11 mouse cellular contexts compared by ENCODE assay signal in genomic region chr11:67861399-67861838, GRCm38 (mm10).
DNase-seq lines count a peak whose midpoint lies in the region; ATAC-seq and TF ChIP-seq lines count a peak whose summit lies in the region.
"Had no signal": no experiment of that assay in that cellular context is flagged by ENCODE, and none has a peak within 500 bp of the region (broad histone marks: within the 10 kb centered on the region; RNA-seq: fewer than 3 reads in every experiment).

No protein-coding gene starts in this region.

- H3K4me3 ChIP-seq in midbrain, embryonic 10.5 days: no peak overlapping the region
- no peak overlapping the region for H3K4me3 ChIP-seq in midbrain, postnatal 0 days (ENCODE audit: low read depth, low read length)
- H3K4me3 ChIP-seq in limb, embryonic 10.5 days: 0 out of 2 replicates have a peak overlapping the region, but pooled peaks have one; percentile 2
- no peak overlapping the region for H3K4me3 ChIP-seq in stomach, embryonic 16.5 days (replicated peaks; ENCODE audit: low read length)
- H3K4me3 ChIP-seq in left cerebral cortex, adult 2 months: no peak overlapping the region
- H3K4me3 ChIP-seq: erythroblast, embryonic 14.5 days; neural tube, embryonic 13.5 days had no signal

- H3K27me3 ChIP-seq in midbrain, embryonic 10.5 days (ENCODE audit: low read depth, poor library complexity, severe bottlenecking): no peaks in the 10 kb centered on the region
- no peaks in the 10 kb centered on the region for H3K27me3 ChIP-seq in midbrain, postnatal 0 days (ENCODE audit: insufficient read depth, low read length)
- H3K27me3 ChIP-seq in limb, embryonic 10.5 days (ENCODE audit: low read depth, poor library complexity, severe bottlenecking): no peaks in the 10 kb centered on the region
- no peaks in the 10 kb centered on the region for H3K27me3 ChIP-seq in stomach, embryonic 16.5 days (ENCODE audit: control insufficient read depth, insufficient read depth, low read length)
- H3K27me3 ChIP-seq: neural tube, embryonic 13.5 days had no signal

- intact Hi-C loops in left cerebral cortex, adult 2 months (cut with DNase I): no loop called here

- no peak overlapping the region for H3K4me2 ChIP-seq in midbrain, postnatal 0 days (ENCODE audit: low read depth, low read length, poor library complexity, severe bottlenecking)
- no peak overlapping the region for H3K4me2 ChIP-seq in stomach, embryonic 16.5 days (ENCODE audit: low read depth, low read length)
- H3K4me2 ChIP-seq: neural tube, embryonic 13.5 days had no signal

- H3K27ac ChIP-seq in midbrain, embryonic 10.5 days (replicated peaks): peak overlapping the region; percentile 64
- no peak overlapping the region for H3K27ac ChIP-seq in midbrain, postnatal 0 days (ENCODE audit: low read depth, low read length)
- H3K27ac ChIP-seq in limb, embryonic 10.5 days: peak overlapping the region; percentile 37; the same call in 1 of the 2 replicates
- H3K27ac ChIP-seq in stomach, embryonic 16.5 days (ENCODE audit: low read length): peak overlapping the region; percentile 34; the same call in 1 of the 2 replicates
- no peak overlapping the region for H3K27ac ChIP-seq in left cerebral cortex, adult 2 months
- H3K27ac ChIP-seq: neural tube, embryonic 13.5 days had no signal

- peak; percentile 40 for DNase-seq in midbrain, embryonic 10.5 days (ENCODE audit: low spot score)
- no peak for DNase-seq in midbrain, postnatal 0 days (ENCODE audit: low spot score)
- DNase-seq in embryo, embryonic 11 days: peak; percentile 24
- no peak for DNase-seq in limb, embryonic 10.5 days (ENCODE audit: low spot score)
- DNase-seq in urinary bladder, postnatal 25 days (ENCODE audit: low spot score): no peak
- DNase-seq in left cerebral cortex, adult 2 months (ENCODE audit: extremely low spot score in 1 of 2, low spot score in 2 of 2): no peak
- no peak for DNase-seq in right cerebral cortex, postnatal 4 days
- DNase-seq: adrenal gland, postnatal 10 days had no signal

- H3K36me3 ChIP-seq in midbrain, embryonic 10.5 days: no peaks in the 10 kb centered on the region
- no peaks in the 10 kb centered on the region for H3K36me3 ChIP-seq in midbrain, postnatal 0 days (ENCODE audit: insufficient read depth, low read length)
- H3K36me3 ChIP-seq in limb, embryonic 10.5 days: no peaks in the 10 kb centered on the region
- H3K36me3 ChIP-seq in stomach, embryonic 16.5 days (ENCODE audit: control insufficient read depth, insufficient read depth, low read length): no peaks in the 10 kb centered on the region
- H3K36me3 ChIP-seq: neural tube, embryonic 13.5 days had no signal

- H3K9me3 ChIP-seq in midbrain, embryonic 10.5 days (replicated peaks): no peaks in the 10 kb centered on the region
- no peaks in the 10 kb centered on the region for H3K9me3 ChIP-seq in midbrain, postnatal 0 days (ENCODE audit: low read length)
- no peaks in the 10 kb centered on the region for H3K9me3 ChIP-seq in limb, embryonic 10.5 days (replicated peaks)
- H3K9me3 ChIP-seq in stomach, embryonic 16.5 days (replicated peaks; ENCODE audit: control insufficient read depth, low read length): no peaks in the 10 kb centered on the region
- H3K9me3 ChIP-seq: neural tube, embryonic 13.5 days had no signal

- no peak for TF ChIP-seq CTCF in midbrain, postnatal 0 days (IDR thresholded peaks at IDR 0.05)
- no peak for TF ChIP-seq CTCF in left cerebral cortex, adult 2 months (IDR thresholded peaks at IDR 0.05)

- H3K9ac ChIP-seq in midbrain, postnatal 0 days (replicated peaks; ENCODE audit: low read length, poor library complexity, severe bottlenecking): no peak overlapping the region
- no peak overlapping the region for H3K9ac ChIP-seq in stomach, embryonic 16.5 days (ENCODE audit: low read length)
- H3K9ac ChIP-seq: neural tube, embryonic 13.5 days had no signal

- ATAC-seq in midbrain, postnatal 0 days (ENCODE audit: low FRiP score): no peak
- ATAC-seq in stomach, embryonic 16.5 days (ENCODE audit: insufficient read depth, low FRiP score): no peak

- peaks cover 17% of the 10 kb centered on the region for H3K4me1 ChIP-seq in midbrain, embryonic 10.5 days
- H3K4me1 ChIP-seq in midbrain, postnatal 0 days (ENCODE audit: insufficient read depth, low read length): no peaks in the 10 kb centered on the region
- H3K4me1 ChIP-seq in limb, embryonic 10.5 days: peaks cover 13% of the 10 kb centered on the region
- peaks cover 6% of the 10 kb centered on the region for H3K4me1 ChIP-seq in stomach, embryonic 16.5 days (ENCODE audit: control insufficient read depth, insufficient read depth, low read length)

- 7% methylated on average over 7 of the region's 7 CpGs for WGBS in midbrain, embryonic 10.5 days
- 16% methylated on average over 7 of the region's 7 CpGs for WGBS in midbrain, postnatal 0 days
- 11% methylated on average over 7 of the region's 7 CpGs for WGBS in limb, embryonic 10.5 days
- 9% methylated on average over 7 of the region's 7 CpGs for WGBS in stomach, embryonic 16.5 days

Comparison
In these comparisons a context has a peak if more than half of its experiments do, and no peak if none do; other contexts are left out.
1. DNase-seq: peak in midbrain, embryonic 10.5 days (single experiment) and embryo, embryonic 11 days (single experiment); none in midbrain, postnatal 0 days (single experiment), limb, embryonic 10.5 days (single experiment), urinary bladder, postnatal 25 days (single experiment), left cerebral cortex, adult 2 months (0 of 2) and right cerebral cortex, postnatal 4 days (single experiment).
2. H3K27ac ChIP-seq: peak in midbrain, embryonic 10.5 days (single experiment), limb, embryonic 10.5 days (single experiment) and stomach, embryonic 16.5 days (single experiment); none in midbrain, postnatal 0 days (single experiment) and left cerebral cortex, adult 2 months (single experiment).